Mouse (Mus musculus): ENCODE measurements around the gene Ano10.

- TF ChIP-seq GATA1 (IDR thresholded peaks at IDR 0.05; ENCODE audit: borderline replicate concordance, low read length), result no peak
- TF ChIP-seq CTCF (IDR thresholded peaks at IDR 0.05; ENCODE audit: low read depth, low read length), result no peak
- TF ChIP-seq POLR2AphosphoS5 (IDR thresholded peaks at IDR 0.05; ENCODE audit: insufficient replicate concordance, low read depth, low read length), result no peak
- no peak for TF ChIP-seq TAL1 (conservative IDR thresholded peaks at IDR 0.05; ENCODE audit: low read depth, low read length)
These were observed 95.6 kb downstream of the Ano10 start for GRCm38 (mm10) chr9:122198621-122199020.

Measured in G1E (cell line).